Mouse (Mus musculus): ENCODE results near the gene Ppfibp2. TPM values are rescaled to one million over a fixed set of nuclear protein-coding genes. Genes with fewer than 3 reads are reported as not detected.

Ppfibp2 gene
- polyA plus RNA-seq (2014; fragmentation: Nextera tagmentation; extraction: Ambion mirVana) = 6.0 and 6.1 TPM in 2 replicates

GRCm38 (mm10) chr7:107594857-107595402 is at the start of gene Ppfibp2:
Gene Ppfibp2 (plus strand): TSS chr7:107595207.
- H3K9me3 ChIP-seq (ENCODE audit: control insufficient read depth, low read length) = no peaks in the 10 kb centered on the region
- no peak within 1 kb of the TSS for H3K27ac ChIP-seq (ENCODE audit: low read depth, low read length)
- no peaks in the 10 kb centered on the region for H3K36me3 ChIP-seq (ENCODE audit: control insufficient read depth, insufficient read depth, low read length)
- 0 out of 2 replicates have a peak, but pooled peaks cover 4% of the 10 kb centered on the region for H3K27me3 ChIP-seq (ENCODE audit: control insufficient read depth, insufficient read depth, low read length)
- H3K4me1 ChIP-seq (ENCODE audit: control insufficient read depth, insufficient read depth, low read length) = no peaks in the 10 kb centered on the region
- H3K9ac ChIP-seq (ENCODE audit: low read length) = peak within 1 kb of the TSS; percentile 46
- peak within 1 kb of the TSS; percentile 58 for H3K4me2 ChIP-seq (ENCODE audit: low read depth)
- peak; percentile 98 for ATAC-seq (ENCODE audit: insufficient read depth, low FRiP score, low TSS enrichment)
- peak within 1 kb of the TSS; percentile 33 for H3K4me3 ChIP-seq (ENCODE audit: low read depth, low read length)
- WGBS = 0% methylated on average over 24 of the region's 24 CpGs
- peak; percentile 87 for DNase-seq (ENCODE audit: low spot score)

- Histone ChIP-seq H3K4me1 (ENCODE audit: control insufficient read depth, insufficient read depth, low read length) (no peaks in the 10 kb centered on the region), H3K27ac (ENCODE audit: low read depth, low read length) (no peak overlapping the region), H3K4me3 (ENCODE audit: low read depth, low read length) (no peak overlapping the region), H3K4me2 (ENCODE audit: low read depth) (no peak overlapping the region), H3K9ac (ENCODE audit: low read length) (no peak overlapping the region), H3K9me3 (ENCODE audit: control insufficient read depth, low read length) (no peaks in the 10 kb centered on the region), H3K36me3 (ENCODE audit: control insufficient read depth, insufficient read depth, low read length) (no peaks in the 10 kb centered on the region), H3K27me3 (ENCODE audit: control insufficient read depth, insufficient read depth, low read length) (no peaks in the 10 kb centered on the region)
- ATAC-seq (ENCODE audit: insufficient read depth, low FRiP score, low TSS enrichment) (no peak), DNase-seq (ENCODE audit: low spot score) (no peak)
- 95% methylated on average over 3 of the region's 3 CpGs for WGBS
These were observed 47.1 kb upstream of the Ppfibp2 start for GRCm38 (mm10) chr7:107547872-107548271.

GRCm38 (mm10) chr7:107553461-107553860 is 41.5 kb upstream of the Ppfibp2 start:
- H3K4me1 ChIP-seq (ENCODE audit: control insufficient read depth, insufficient read depth, low read length) = no peaks in the 10 kb centered on the region
- DNase-seq (ENCODE audit: low spot score) (no peak), ATAC-seq (ENCODE audit: insufficient read depth, low FRiP score, low TSS enrichment) (no peak)
- no peak overlapping the region for H3K27ac ChIP-seq (ENCODE audit: low read depth, low read length)
- H3K36me3 ChIP-seq (ENCODE audit: control insufficient read depth, insufficient read depth, low read length) = no peaks in the 10 kb centered on the region
- H3K9me3 ChIP-seq (ENCODE audit: control insufficient read depth, low read length) = no peaks in the 10 kb centered on the region
- H3K27me3 ChIP-seq (ENCODE audit: control insufficient read depth, insufficient read depth, low read length) = no peaks in the 10 kb centered on the region
- 72% methylated on average over 1 of the region's 1 CpGs for WGBS
- H3K4me2 ChIP-seq (ENCODE audit: low read depth) = no peak overlapping the region
- H3K9ac ChIP-seq (ENCODE audit: low read length) = no peak overlapping the region
- H3K4me3 ChIP-seq (ENCODE audit: low read depth, low read length) = no peak overlapping the region

GRCm38 (mm10) chr7:107555906-107556305 is 39.1 kb upstream of the Ppfibp2 start:
- no peak overlapping the region for H3K4me3 ChIP-seq (ENCODE audit: low read depth, low read length)
- DNase-seq (ENCODE audit: low spot score) = no peak
- 83% methylated on average over 3 of the region's 3 CpGs for WGBS
- H3K4me2 ChIP-seq (ENCODE audit: low read depth) = no peak overlapping the region
- no peak for ATAC-seq (ENCODE audit: insufficient read depth, low FRiP score, low TSS enrichment)
- H3K36me3 ChIP-seq (ENCODE audit: control insufficient read depth, insufficient read depth, low read length) = no peaks in the 10 kb centered on the region
- H3K4me1 ChIP-seq (ENCODE audit: control insufficient read depth, insufficient read depth, low read length) = no peaks in the 10 kb centered on the region
- no peak overlapping the region for H3K27ac ChIP-seq (ENCODE audit: low read depth, low read length)
- no peaks in the 10 kb centered on the region for H3K9me3 ChIP-seq (ENCODE audit: control insufficient read depth, low read length)
- H3K27me3 ChIP-seq (ENCODE audit: control insufficient read depth, insufficient read depth, low read length) = no peaks in the 10 kb centered on the region
- no peak overlapping the region for H3K9ac ChIP-seq (ENCODE audit: low read length)

- Histone ChIP-seq H3K9ac (ENCODE audit: low read length) (no peak overlapping the region), H3K27ac (ENCODE audit: low read depth, low read length) (no peak overlapping the region), H3K36me3 (ENCODE audit: control insufficient read depth, insufficient read depth, low read length) (no peaks in the 10 kb centered on the region), H3K4me2 (ENCODE audit: low read depth) (no peak overlapping the region), H3K4me3 (ENCODE audit: low read depth, low read length) (no peak overlapping the region), H3K4me1 (ENCODE audit: control insufficient read depth, insufficient read depth, low read length) (no peaks in the 10 kb centered on the region), H3K27me3 (ENCODE audit: control insufficient read depth, insufficient read depth, low read length) (no peaks in the 10 kb centered on the region), H3K9me3 (ENCODE audit: control insufficient read depth, low read length) (no peaks in the 10 kb centered on the region)
- ATAC-seq (ENCODE audit: insufficient read depth, low FRiP score, low TSS enrichment) (no peak), DNase-seq (ENCODE audit: low spot score) (no peak)
- WGBS = 84% methylated on average over 2 of the region's 2 CpGs
These were observed 34.3 kb upstream of the Ppfibp2 start for GRCm38 (mm10) chr7:107560675-107561074.

DNA sequence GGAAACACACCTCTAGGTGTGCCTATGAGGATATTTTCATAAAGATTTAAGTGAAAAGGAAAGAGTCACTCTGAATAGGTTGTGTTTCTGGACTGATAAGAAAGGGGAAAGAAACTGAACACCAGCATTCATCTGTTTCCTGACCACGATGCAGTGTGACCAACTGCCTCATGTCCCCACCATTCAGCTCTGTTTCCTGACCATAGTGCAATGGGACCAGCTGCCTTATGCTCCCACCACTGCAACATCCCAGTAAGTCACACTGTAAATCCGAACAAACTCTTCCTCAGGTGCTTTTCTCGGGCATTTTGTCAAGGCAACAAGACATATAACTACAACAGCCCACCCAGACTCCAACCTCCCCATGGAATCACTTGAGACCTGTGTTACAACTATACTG is 33.4 kb upstream of the Ppfibp2 start:
- no peaks in the 10 kb centered on the region for H3K9me3 ChIP-seq (ENCODE audit: control insufficient read depth, low read length)
- H3K27ac ChIP-seq (ENCODE audit: low read depth, low read length) = no peak overlapping the region
- no peak overlapping the region for H3K4me2 ChIP-seq (ENCODE audit: low read depth)
- DNase-seq (ENCODE audit: low spot score) = no peak
- no peaks in the 10 kb centered on the region for H3K27me3 ChIP-seq (ENCODE audit: control insufficient read depth, insufficient read depth, low read length)
- H3K36me3 ChIP-seq (ENCODE audit: control insufficient read depth, insufficient read depth, low read length) = no peaks in the 10 kb centered on the region
- ATAC-seq (ENCODE audit: insufficient read depth, low FRiP score, low TSS enrichment) = no peak
- 88% methylated on average over 3 of the region's 3 CpGs for WGBS
- no peak overlapping the region for H3K9ac ChIP-seq (ENCODE audit: low read length)
- H3K4me1 ChIP-seq (ENCODE audit: control insufficient read depth, insufficient read depth, low read length) = no peaks in the 10 kb centered on the region
- H3K4me3 ChIP-seq (ENCODE audit: low read depth, low read length) = no peak overlapping the region

GRCm38 (mm10) chr7:107563727-107564126 is 31.3 kb upstream of the Ppfibp2 start:
- no peak overlapping the region for H3K4me2 ChIP-seq (ENCODE audit: low read depth)
- 30% methylated on average over 2 of the region's 2 CpGs for WGBS

GRCm38 (mm10) chr7:107567261-107567671 is 27.7 kb upstream of the Ppfibp2 start, which contains the start of gene Olfml1:
Gene Olfml1 (plus strand): TSS chr7:107567446.
- H3K4me3 ChIP-seq (ENCODE audit: low read depth, low read length) = peak within 1 kb of the TSS; percentile 10; the same call in 1 of the 2 replicates
- no peak within 1 kb of the TSS for H3K9ac ChIP-seq (ENCODE audit: low read length)
- ATAC-seq (ENCODE audit: insufficient read depth, low FRiP score, low TSS enrichment) = no peak

More at GRCm38 (mm10) chr7:107563727-107564126, 31.3 kb upstream of the Ppfibp2 start:
- Histone ChIP-seq H3K36me3 (ENCODE audit: control insufficient read depth, insufficient read depth, low read length) (no peaks in the 10 kb centered on the region), H3K27ac (ENCODE audit: low read depth, low read length) (no peak overlapping the region), H3K9ac (ENCODE audit: low read length) (no peak overlapping the region), H3K27me3 (ENCODE audit: control insufficient read depth, insufficient read depth, low read length) (no peaks in the 10 kb centered on the region), H3K9me3 (ENCODE audit: control insufficient read depth, low read length) (no peaks in the 10 kb centered on the region), H3K4me3 (ENCODE audit: low read depth, low read length) (no peak overlapping the region), H3K4me1 (ENCODE audit: control insufficient read depth, insufficient read depth, low read length) (no peaks in the 10 kb centered on the region)
- ATAC-seq (ENCODE audit: insufficient read depth, low FRiP score, low TSS enrichment) = no peak
- DNase-seq (ENCODE audit: low spot score) = no peak

GRCm38 (mm10) chr7:107567674-107568073 is 27.3 kb upstream of the Ppfibp2 start:
- H3K4me2 ChIP-seq (ENCODE audit: low read depth) = peak overlapping the region; percentile 19
- no peaks in the 10 kb centered on the region for H3K9me3 ChIP-seq (ENCODE audit: control insufficient read depth, low read length)
- no peaks in the 10 kb centered on the region for H3K4me1 ChIP-seq (ENCODE audit: control insufficient read depth, insufficient read depth, low read length)
- WGBS = 62% methylated on average over 5 of the region's 5 CpGs
- peak overlapping the region; percentile 10; the same call in 1 of the 2 replicates for H3K4me3 ChIP-seq (ENCODE audit: low read depth, low read length)
- H3K27ac ChIP-seq (ENCODE audit: low read depth, low read length) = no peak overlapping the region
- no peak for DNase-seq (ENCODE audit: low spot score)
- H3K36me3 ChIP-seq (ENCODE audit: control insufficient read depth, insufficient read depth, low read length) = no peaks in the 10 kb centered on the region
- H3K9ac ChIP-seq (ENCODE audit: low read length) = no peak overlapping the region
- no peak for ATAC-seq (ENCODE audit: insufficient read depth, low FRiP score, low TSS enrichment)
- no peaks in the 10 kb centered on the region for H3K27me3 ChIP-seq (ENCODE audit: control insufficient read depth, insufficient read depth, low read length)

More at GRCm38 (mm10) chr7:107567261-107567671, 27.7 kb upstream of the Ppfibp2 start, which contains the start of gene Olfml1:
- Histone ChIP-seq H3K4me1 (ENCODE audit: control insufficient read depth, insufficient read depth, low read length) (no peaks in the 10 kb centered on the region), H3K27me3 (ENCODE audit: control insufficient read depth, insufficient read depth, low read length) (no peaks in the 10 kb centered on the region), H3K27ac (ENCODE audit: low read depth, low read length) (no peak within 1 kb of the TSS), H3K4me2 (ENCODE audit: low read depth) (peak within 1 kb of the TSS; percentile 19), H3K9me3 (ENCODE audit: control insufficient read depth, low read length) (no peaks in the 10 kb centered on the region), H3K36me3 (ENCODE audit: control insufficient read depth, insufficient read depth, low read length) (no peaks in the 10 kb centered on the region)
- DNase-seq (ENCODE audit: low spot score) = peak; percentile 60
- WGBS = 56% methylated on average over 7 of the region's 7 CpGs
